ENCODE assay signal across 12 mouse cellular contexts in genomic region chr6:103999186-103999585, GRCm38 (mm10).
"Had no signal": no experiment of that assay in that cellular context is flagged by ENCODE, and none has a peak within 500 bp of the region (broad histone marks: within the 10 kb centered on the region; RNA-seq: fewer than 3 reads in every experiment).

No protein-coding gene starts in this region.

- DNase-seq: retina, postnatal 1 day; right cerebral cortex, adult 18-20 months; right cerebral cortex, postnatal 14 days; right cerebral cortex, postnatal 25 days; right cerebral cortex, postnatal 4 days; spleen, adult 18-20 months; thymus, adult 18-20 months; thymus, adult 2 months; thymus, postnatal 14 days; thymus, postnatal 25 days; thymus, postnatal 36 days; thymus, postnatal 4 days had no signal
